ENCODE assay signal across 26 mouse cellular contexts in genomic region chr7:24384070-24384469, GRCm38 (mm10). TPM values are rescaled to one million over a fixed set of nuclear protein-coding genes. Genes with fewer than 3 reads are reported as not detected.
DNase-seq lines count a peak whose midpoint lies in the region; ATAC-seq and TF ChIP-seq lines count a peak whose summit lies in the region.
"Had no signal": no experiment of that assay in that cellular context is flagged by ENCODE, and none has a peak within 500 bp of the region (broad histone marks: within the 10 kb centered on the region; RNA-seq: fewer than 3 reads in every experiment).

No protein-coding gene starts in this region.

- no peak for TF ChIP-seq CTCF in thymus, adult 2 months (IDR thresholded peaks at IDR 0.05; ENCODE audit: borderline replicate concordance, control insufficient read depth, extremely low read depth, insufficient read depth, low read length, poor library complexity)

- H3K79me2 ChIP-seq in myocyte (ENCODE audit: control insufficient read depth, insufficient read depth) = no peaks in the 10 kb centered on the region

- H3K27me3 ChIP-seq in embryonic facial prominence, embryonic 12.5 days = 0 out of 2 replicates have a peak, but pooled peaks cover 5% of the 10 kb centered on the region
- H3K27me3 ChIP-seq in embryonic facial prominence, embryonic 10.5 days (replicated peaks; ENCODE audit: low read depth, poor library complexity, severe bottlenecking) = peaks cover 17% of the 10 kb centered on the region
- H3K27me3 ChIP-seq in thymus, adult 2 months (ENCODE audit: control insufficient read depth, insufficient read depth, low read length) = no peaks in the 10 kb centered on the region
- no peaks in the 10 kb centered on the region for H3K27me3 ChIP-seq in liver, embryonic 12.5 days (replicated peaks)
- H3K27me3 ChIP-seq in myocyte (ENCODE audit: control insufficient read depth, insufficient read depth, insufficient read length) = no peaks in the 10 kb centered on the region
- H3K27me3 ChIP-seq: CH12.LX, Patski had no signal

- 0 out of 2 replicates have a peak overlapping the region, but pooled peaks have one; percentile 5 for H3K4me2 ChIP-seq in embryonic facial prominence, embryonic 12.5 days (replicated peaks)
- H3K4me2 ChIP-seq in liver, embryonic 12.5 days = peak overlapping the region; percentile 45
- no peak overlapping the region for H3K4me2 ChIP-seq in myocyte (ENCODE audit: low read depth)

- intact Hi-C loops in gastrocnemius, postnatal 14 days (cut with DNase I; ENCODE audit: low total_unique reads) = loop anchor here (2.0 kb wide), 1 partner anchor 19 kb away; no protein-coding TSS in a partner anchor

- no peak for TF ChIP-seq POLR2A in thymus, adult 2 months (IDR thresholded peaks at IDR 0.05; ENCODE audit: control insufficient read depth, extremely low read depth, insufficient read depth, low read length, poor library complexity)
- TF ChIP-seq POLR2A in myocyte (IDR thresholded peaks at IDR 0.05; ENCODE audit: insufficient read length, low read depth) = no peak

- H3ac ChIP-seq in myocyte (ENCODE audit: control insufficient read depth, insufficient read length) = no peak overlapping the region

- no peaks in the 10 kb centered on the region for H3K9me3 ChIP-seq in embryonic facial prominence, embryonic 12.5 days
- H3K9me3 ChIP-seq in embryonic facial prominence, embryonic 10.5 days = no peaks in the 10 kb centered on the region
- no peaks in the 10 kb centered on the region for H3K9me3 ChIP-seq in liver, embryonic 12.5 days (replicated peaks)
- H3K9me3 ChIP-seq: embryonic facial prominence, embryonic 13.5 days; hindbrain, embryonic 10.5 days had no signal

- H3K4me3 ChIP-seq in embryonic facial prominence, embryonic 12.5 days = no peak overlapping the region
- H3K4me3 ChIP-seq in embryonic facial prominence, embryonic 10.5 days = no peak overlapping the region
- no peak overlapping the region for H3K4me3 ChIP-seq in thymus, adult 2 months (ENCODE audit: control insufficient read depth, insufficient read depth, low read length)
- peak overlapping the region; percentile 14; the same call in 1 of the 2 replicates for H3K4me3 ChIP-seq in liver, embryonic 12.5 days
- H3K4me3 ChIP-seq in myocyte = no peak overlapping the region
- H3K4me3 ChIP-seq: embryonic facial prominence, embryonic 13.5 days had no signal

- no peak overlapping the region for H3K27ac ChIP-seq in embryonic facial prominence, embryonic 12.5 days
- no peak overlapping the region; the same call in 1 of the 2 replicates for H3K27ac ChIP-seq in embryonic facial prominence, embryonic 10.5 days (replicated peaks)
- H3K27ac ChIP-seq in thymus, adult 2 months (ENCODE audit: control insufficient read depth, insufficient read depth, low read length) = peak overlapping the region; percentile 32; the same call in 1 of the 2 replicates
- H3K27ac ChIP-seq in liver, embryonic 12.5 days = peak overlapping the region; percentile 100
- H3K27ac ChIP-seq: embryonic facial prominence, embryonic 13.5 days; hindbrain, embryonic 10.5 days; kidney, postnatal 0 days had no signal

- no peak for ATAC-seq in embryonic facial prominence, embryonic 12.5 days (ENCODE audit: insufficient number of reproducible peaks, insufficient read depth, low FRiP score, low TSS enrichment)
- peak; percentile 84 for ATAC-seq in liver, embryonic 12.5 days

- no peaks in the 10 kb centered on the region for H3K36me3 ChIP-seq in embryonic facial prominence, embryonic 12.5 days
- H3K36me3 ChIP-seq in embryonic facial prominence, embryonic 10.5 days (replicated peaks) = no peaks in the 10 kb centered on the region
- peaks cover 59% of the 10 kb centered on the region for H3K36me3 ChIP-seq in thymus, adult 2 months (ENCODE audit: control insufficient read depth, insufficient read depth, low read length)
- H3K36me3 ChIP-seq in liver, embryonic 12.5 days = peaks cover 85% of the 10 kb centered on the region
- H3K36me3 ChIP-seq in myocyte (ENCODE audit: control insufficient read depth, insufficient read depth) = no peaks in the 10 kb centered on the region
- H3K36me3 ChIP-seq: embryonic facial prominence, embryonic 13.5 days; hindbrain, embryonic 10.5 days had no signal

- peaks cover 12% of the 10 kb centered on the region; the same call in 1 of the 2 replicates for H3K4me1 ChIP-seq in embryonic facial prominence, embryonic 12.5 days
- peaks cover 15% of the 10 kb centered on the region for H3K4me1 ChIP-seq in embryonic facial prominence, embryonic 10.5 days
- H3K4me1 ChIP-seq in thymus, adult 2 months (replicated peaks; ENCODE audit: control insufficient read depth, insufficient read depth, low read length) = peaks cover 46% of the 10 kb centered on the region
- H3K4me1 ChIP-seq in liver, embryonic 12.5 days = peaks cover 96% of the 10 kb centered on the region

- WGBS in embryonic facial prominence, embryonic 12.5 days = 66% methylated on average over 6 of the region's 6 CpGs
- WGBS in embryonic facial prominence, embryonic 10.5 days = 64% methylated on average over 6 of the region's 6 CpGs
- 89% methylated on average over 6 of the region's 6 CpGs for WGBS in thymus, adult 2 months
- WGBS in liver, embryonic 12.5 days (ENCODE audit: insufficient replicate concordance) = 19% methylated on average over 6 of the region's 6 CpGs

- no peak for DNase-seq in embryonic facial prominence, embryonic 10.5 days (ENCODE audit: low spot score)
- DNase-seq in thymus, adult 2 months = no peak
- no peak for DNase-seq in thymus, postnatal 14 days
- DNase-seq in gastrocnemius, postnatal 14 days = no peak
- no peak for DNase-seq in lung, adult 18-20 months
- DNase-seq: adrenal gland, postnatal 36 days; cerebellum, postnatal 14 days; layer of hippocampus, adult 9-11 months; lung, postnatal 4 days; right cerebral cortex, adult 18-20 months had no signal

- H3K9ac ChIP-seq in embryonic facial prominence, embryonic 12.5 days = no peak overlapping the region
- peak overlapping the region; percentile 69 for H3K9ac ChIP-seq in liver, embryonic 12.5 days
- H3K9ac ChIP-seq: embryonic facial prominence, embryonic 13.5 days had no signal

TF ChIP-seq in myocyte, 11 proteins besides CTCF, POLR2A, EP300 and RAD21:
- no peak for TF ChIP-seq TCF12 (IDR thresholded peaks at IDR 0.05; ENCODE audit: insufficient read depth, poor library complexity, severe bottlenecking)
- peak; percentile 50 for TF ChIP-seq POLR2AphosphoS2 (IDR thresholded peaks at IDR 0.05; ENCODE audit: insufficient read length, low read depth)
TF ChIP-seq in myocyte: peak in this region for 1.

RNA-seq across cellular contexts. Expression of gene Kcnn4, which starts 14.0 kb away (rescaled TPM):
- polyA plus RNA-seq in embryonic facial prominence, embryonic 12.5 days (2016; fragmentation: Nextera tagmentation; extraction: Ambion mirVana) = 2.0 and 2.7 TPM in 2 replicates
- 3.0 and 3.5 TPM in 2 replicates for polyA plus RNA-seq in embryonic facial prominence, embryonic 10.5 days (2016; fragmentation: Nextera tagmentation; extraction: Ambion mirVana)
- 402 and 429 TPM in 2 replicates for polyA plus RNA-seq in thymus, adult 2 months (2012; rRNA removed)
- 159 and 161 TPM in 2 replicates for polyA plus RNA-seq in liver, embryonic 12.5 days (2016; fragmentation: Nextera tagmentation; extraction: Ambion mirVana)
- polyA plus RNA-seq in myocyte (2012; fragmentation: generic; extraction: Trizol) = 37.4 TPM
- total RNA-seq in gastrocnemius, postnatal 14 days (2021) = under 1 TPM; 0.29 to 0.33 TPM
- polyA plus RNA-seq: Patski had no signal

RNA-seq across cellular contexts. Expression of gene Smg9, which starts 15.3 kb away (rescaled TPM):
- polyA plus RNA-seq in embryonic facial prominence, embryonic 12.5 days (2016; fragmentation: Nextera tagmentation; extraction: Ambion mirVana) = 23.6 and 26.0 TPM in 2 replicates
- polyA plus RNA-seq in embryonic facial prominence, embryonic 10.5 days (2016; fragmentation: Nextera tagmentation; extraction: Ambion mirVana) = 25.8 and 26.3 TPM in 2 replicates
- polyA plus RNA-seq in thymus, adult 2 months (2012; rRNA removed) = 166 and 168 TPM in 2 replicates
- polyA plus RNA-seq in liver, embryonic 12.5 days (2016; fragmentation: Nextera tagmentation; extraction: Ambion mirVana) = 22.9 and 23.5 TPM in 2 replicates
- 17.4 TPM for polyA plus RNA-seq in myocyte (2012; fragmentation: generic; extraction: Trizol)
- total RNA-seq in gastrocnemius, postnatal 14 days (2021) = 1 to 10 TPM; 9.2 to 9.5 TPM

RNA-seq across cellular contexts. Expression of gene Lypd5, which starts 35.1 kb away (rescaled TPM):
- polyA plus RNA-seq in embryonic facial prominence, embryonic 12.5 days (2016; fragmentation: Nextera tagmentation; extraction: Ambion mirVana) = not detected in 2 replicates
- polyA plus RNA-seq in embryonic facial prominence, embryonic 10.5 days (2016; fragmentation: Nextera tagmentation; extraction: Ambion mirVana) = not detected in 2 replicates
- polyA plus RNA-seq in thymus, adult 2 months (2012; rRNA removed) = 0.85 and 1.00 TPM in 2 replicates
- not detected in 2 replicates for polyA plus RNA-seq in liver, embryonic 12.5 days (2016; fragmentation: Nextera tagmentation; extraction: Ambion mirVana)
- polyA plus RNA-seq in myocyte (2012; fragmentation: generic; extraction: Trizol) = not detected
- not detected for total RNA-seq in gastrocnemius, postnatal 14 days (2021)
- total RNA-seq: adrenal gland, postnatal 36 days; CH12.LX; gastrocnemius, adult 18-20 months; liver, adult 2 months; monocyte, adult 5-6 weeks had no signal
- polyA plus RNA-seq: forebrain, embryonic 16.5 days; hindbrain, embryonic 10.5 days; intestine, embryonic 16.5 days; kidney, postnatal 0 days; liver, adult 2 months; neural tube, embryonic 14.5 days; Patski; urinary bladder, adult 2 months had no signal

RNA-seq across cellular contexts. Expression of gene Tescl, which starts 50.3 kb away (rescaled TPM):
- polyA plus RNA-seq in embryonic facial prominence, embryonic 12.5 days (2016; fragmentation: Nextera tagmentation; extraction: Ambion mirVana) = 0.26 TPM in 1 of 2 replicates, not detected in the other
- polyA plus RNA-seq in embryonic facial prominence, embryonic 10.5 days (2016; fragmentation: Nextera tagmentation; extraction: Ambion mirVana) = 0.17 TPM in 1 of 2 replicates, not detected in the other
- 0.12 TPM in 1 of 2 replicates, not detected in the other for polyA plus RNA-seq in thymus, adult 2 months (2012; rRNA removed)
- polyA plus RNA-seq in liver, embryonic 12.5 days (2016; fragmentation: Nextera tagmentation; extraction: Ambion mirVana) = not detected in 2 replicates
- polyA plus RNA-seq in myocyte (2012; fragmentation: generic; extraction: Trizol) = 0.05 TPM
- total RNA-seq in gastrocnemius, postnatal 14 days (2021) = not detected
- total RNA-seq: CH12.LX; gastrocnemius, adult 18-20 months; left cerebral cortex, postnatal 10 days; liver, adult 2 months had no signal
- polyA plus RNA-seq: forebrain, embryonic 16.5 days; intestine, embryonic 16.5 days; liver, adult 2 months; Patski had no signal

Comparison
In these comparisons a context has a peak if more than half of its experiments do, and no peak if none do; other contexts are left out.
1. H3K27ac ChIP-seq: peak in thymus, adult 2 months (single experiment) and liver, embryonic 12.5 days (single experiment); none in embryonic facial prominence, embryonic 12.5 days (single experiment) and embryonic facial prominence, embryonic 10.5 days (single experiment).